Mouse (Mus musculus): Measurements from ENCODE around the gene Slit3.

Slit3 gene

DNA sequence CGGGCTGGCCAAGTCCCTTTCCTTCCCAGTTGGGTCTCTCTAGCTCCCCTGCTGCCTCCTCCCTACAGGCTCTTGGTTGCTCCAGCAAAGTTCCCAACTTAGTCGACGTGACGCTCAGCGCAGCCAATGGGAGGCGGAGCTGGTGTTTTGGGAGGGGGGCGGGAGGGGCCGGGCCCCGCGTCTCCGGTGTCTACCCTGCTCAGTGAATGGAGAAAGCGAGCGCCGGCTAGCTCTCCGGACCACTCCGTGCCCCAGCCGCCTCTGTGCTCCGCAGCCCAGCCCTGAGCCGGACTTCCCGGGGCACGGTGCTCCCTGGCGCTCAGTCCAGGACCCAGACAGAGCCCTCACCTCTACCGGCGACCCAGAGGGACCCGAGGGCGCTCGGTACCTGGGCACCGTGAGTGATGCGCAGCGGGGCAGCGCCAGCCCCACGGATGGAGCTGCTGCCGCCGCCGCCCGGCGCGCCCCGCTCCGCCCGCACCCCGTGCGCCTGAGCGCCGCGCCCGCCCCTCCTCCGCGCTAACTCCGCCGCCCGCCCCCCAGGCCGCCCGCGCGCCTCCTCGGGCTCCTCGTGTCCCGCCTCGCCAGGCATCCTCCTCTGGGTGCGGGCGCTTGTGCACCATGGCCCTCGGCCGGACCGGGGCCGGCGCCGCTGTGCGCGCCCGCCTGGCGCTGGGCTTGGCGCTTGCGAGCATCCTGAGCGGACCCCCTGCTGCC, at the start of gene Slit3:
TSS of gene Slit3 (plus strand) at position 331 of the 717 bp plus-strand sequence.
- peak; percentile 53 for DNase-seq (ENCODE audit: low spot score)

DNA sequence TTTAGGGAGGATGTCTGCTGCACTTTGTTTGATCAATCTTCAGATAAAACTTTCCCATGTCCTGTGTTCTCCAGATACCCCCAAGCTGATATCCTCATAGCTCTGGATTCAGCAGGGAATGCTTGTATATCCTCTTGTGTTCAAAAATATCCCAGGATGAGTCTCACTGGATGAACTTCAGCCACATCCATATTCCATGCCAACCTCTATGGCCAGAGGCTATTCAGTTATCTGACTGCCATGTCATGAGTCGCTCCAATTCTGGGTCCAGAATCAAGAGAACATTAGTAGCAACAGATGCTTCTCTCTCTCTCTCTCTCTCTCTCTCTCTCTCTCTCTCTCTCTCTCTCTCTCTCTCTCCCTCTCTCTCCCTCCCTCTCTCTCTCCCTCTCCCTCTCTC, 49.6 kb upstream of the Slit3 start:
- no peak for DNase-seq (ENCODE audit: low spot score)

DNA sequence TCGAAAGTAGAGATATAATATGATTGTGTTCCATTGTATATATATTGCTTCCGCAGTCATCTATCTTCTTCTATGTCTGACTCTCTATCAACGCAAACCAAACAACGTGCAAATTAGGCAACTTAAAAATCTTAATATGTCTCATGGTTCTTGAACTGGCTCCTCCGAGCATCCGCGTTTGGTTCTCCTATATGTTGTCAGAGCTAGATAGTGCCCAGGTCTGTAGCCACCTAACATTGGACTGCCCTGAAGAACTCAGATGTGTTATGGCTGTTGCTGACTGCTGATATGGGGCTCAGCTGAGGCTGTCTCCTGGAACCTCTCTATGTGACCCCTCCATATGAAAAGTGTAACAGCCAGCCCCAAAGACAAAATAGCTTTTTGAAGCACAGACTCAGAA, 45.6 kb upstream of the Slit3 start:
- no peak for DNase-seq (ENCODE audit: low spot score)

DNA sequence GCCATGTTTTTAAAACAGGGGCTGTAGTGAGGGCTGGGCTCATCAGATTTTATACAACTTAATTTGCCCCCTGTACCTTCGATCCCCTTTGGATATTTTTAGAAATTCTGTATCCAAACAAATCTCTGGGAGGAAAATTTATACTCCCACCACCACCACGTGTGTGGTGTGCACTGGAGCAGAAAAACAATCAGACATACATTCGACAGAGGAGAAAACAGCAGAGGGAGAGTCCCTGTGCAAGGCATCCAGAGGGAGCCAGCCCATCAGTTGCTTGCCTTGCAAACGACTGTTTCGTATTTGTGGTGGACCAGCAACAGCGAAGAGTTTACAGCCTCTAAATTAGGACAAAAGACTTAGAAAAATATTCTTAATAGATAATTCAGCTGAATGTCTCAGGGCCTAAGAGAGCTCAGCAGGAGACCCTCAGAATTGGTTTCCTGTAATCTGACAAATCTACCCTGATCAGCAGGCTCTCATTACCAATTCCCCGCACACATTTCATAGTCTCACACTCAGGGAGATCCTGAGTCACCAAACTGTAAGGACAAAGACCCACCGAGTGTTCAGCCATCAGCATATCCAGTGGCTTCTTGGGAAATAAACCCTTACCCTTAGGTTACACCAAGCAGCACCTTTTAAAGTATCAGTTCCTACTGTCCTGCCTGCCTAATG, 40.4 kb upstream of the Slit3 start:
- DNase-seq (ENCODE audit: low spot score) = no peak

DNA sequence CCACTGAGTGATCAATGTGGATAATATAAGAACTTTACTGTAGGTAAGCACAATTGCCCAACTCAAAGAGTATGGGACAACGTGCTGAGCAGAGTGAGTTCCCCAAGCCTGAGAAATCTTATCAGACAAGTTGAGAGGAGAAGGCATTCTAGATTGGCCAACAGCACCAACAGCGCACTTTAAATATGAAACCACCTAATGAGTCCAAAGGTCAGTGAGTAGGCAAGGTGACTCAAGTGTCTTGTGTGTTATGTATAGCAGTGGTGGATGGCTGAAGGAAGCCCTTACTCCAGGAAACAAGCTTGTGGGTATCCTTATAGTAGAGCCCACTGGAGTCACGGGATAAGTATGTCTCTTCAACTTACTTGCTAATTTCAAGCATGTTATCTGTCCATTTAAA, 38.7 kb upstream of the Slit3 start:
- DNase-seq (ENCODE audit: low spot score) = no peak

DNA sequence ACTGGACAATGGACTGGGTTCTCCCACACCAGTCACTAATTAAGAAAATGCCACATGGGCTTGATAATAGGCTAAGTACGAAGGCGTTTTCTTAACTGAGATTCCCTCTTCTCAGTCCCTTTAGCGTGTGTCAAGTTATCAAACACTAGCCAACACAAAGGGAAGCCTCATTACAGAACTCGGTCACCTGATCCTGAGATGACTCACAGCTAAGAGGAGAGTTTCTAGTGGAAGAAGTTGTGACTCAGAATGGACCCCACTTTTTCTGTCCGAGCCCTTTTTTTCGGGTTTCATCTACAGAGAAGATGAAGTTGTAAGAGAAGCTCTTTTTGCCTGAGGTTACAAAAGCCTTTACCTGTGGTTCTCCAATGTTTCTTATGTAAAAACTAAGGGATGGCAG, 38.0 kb upstream of the Slit3 start:
- DNase-seq (ENCODE audit: low spot score) = no peak

DNA sequence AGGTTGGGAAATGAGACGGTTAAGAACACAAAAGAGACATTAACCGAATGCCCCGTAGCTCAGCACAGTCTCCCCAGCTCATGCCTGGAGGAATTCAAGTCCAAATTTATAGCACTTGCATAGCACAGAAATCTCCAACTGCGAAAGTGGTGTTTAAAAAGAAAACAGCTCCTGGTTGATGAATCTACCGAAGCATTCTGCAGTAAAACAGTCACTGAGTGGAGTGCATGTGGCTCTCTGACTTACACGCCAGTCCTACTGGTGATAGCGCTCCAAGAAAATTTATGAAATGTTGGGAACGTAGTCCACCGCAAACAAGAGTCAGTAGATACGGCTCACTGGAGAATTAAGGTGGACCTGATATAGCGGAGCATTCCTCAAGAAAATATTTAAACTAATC, 35.7 kb upstream of the Slit3 start:
- no peak for DNase-seq (ENCODE audit: low spot score)

DNA sequence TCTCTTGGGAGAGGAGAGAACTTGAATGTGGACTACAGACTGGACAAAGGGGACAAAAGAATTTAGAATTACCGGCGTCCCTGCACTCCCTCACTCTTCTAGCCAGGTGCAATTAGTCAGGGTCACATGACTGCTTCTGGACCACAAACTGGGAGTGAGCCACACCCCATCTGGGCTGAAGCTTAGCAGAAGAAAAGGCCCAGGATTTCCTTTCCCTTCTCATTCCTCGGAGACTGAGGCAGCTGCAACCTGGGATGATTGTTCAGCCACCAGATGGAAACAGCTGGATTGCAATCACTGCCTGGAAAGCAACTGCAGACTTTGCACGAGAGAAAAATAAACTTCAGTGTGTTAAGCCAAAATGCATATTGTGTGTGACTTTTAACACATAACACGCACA, 35.0 kb upstream of the Slit3 start:
- peak; percentile 12 for DNase-seq (ENCODE audit: low spot score)

DNA sequence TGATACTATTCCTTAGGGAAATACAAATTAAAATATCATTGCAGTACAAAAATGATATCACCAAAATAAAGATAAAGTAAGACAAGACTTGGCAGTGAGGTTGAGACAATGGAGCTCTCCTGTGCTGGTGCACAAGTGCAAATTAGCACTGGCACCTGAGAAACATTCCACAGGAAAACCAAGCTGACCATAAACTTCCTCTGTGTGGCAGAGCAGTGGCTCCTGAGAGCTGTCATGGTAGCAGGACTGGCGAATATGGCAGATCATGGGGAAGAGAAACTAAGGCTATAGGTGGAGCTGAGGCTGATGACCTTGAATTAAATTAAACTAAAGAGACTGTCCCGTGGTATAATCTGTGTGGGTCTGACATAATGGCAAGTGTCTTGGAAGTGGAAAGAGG, 33.6 kb upstream of the Slit3 start:
- DNase-seq (ENCODE audit: low spot score) = no peak

DNA sequence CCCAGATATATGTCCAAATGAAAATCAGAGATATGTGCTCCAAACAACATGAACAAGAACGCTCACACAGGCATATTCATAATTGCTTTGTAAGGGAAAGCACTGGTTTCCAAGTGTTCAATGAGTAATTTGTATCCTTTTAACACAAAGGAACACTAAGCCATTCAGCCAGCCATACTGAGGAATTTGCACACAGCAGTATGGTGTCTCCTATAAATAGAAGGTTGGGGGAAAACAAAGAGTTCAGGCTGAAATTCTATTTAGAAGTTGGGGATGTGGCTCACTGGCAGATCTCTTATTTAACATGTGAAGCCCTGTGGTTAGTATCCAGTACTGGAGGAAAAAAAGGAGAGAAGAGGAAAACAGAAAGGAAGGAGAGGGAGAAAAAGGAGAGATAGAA, 32.9 kb upstream of the Slit3 start:
- no peak for DNase-seq (ENCODE audit: low spot score)

DNA sequence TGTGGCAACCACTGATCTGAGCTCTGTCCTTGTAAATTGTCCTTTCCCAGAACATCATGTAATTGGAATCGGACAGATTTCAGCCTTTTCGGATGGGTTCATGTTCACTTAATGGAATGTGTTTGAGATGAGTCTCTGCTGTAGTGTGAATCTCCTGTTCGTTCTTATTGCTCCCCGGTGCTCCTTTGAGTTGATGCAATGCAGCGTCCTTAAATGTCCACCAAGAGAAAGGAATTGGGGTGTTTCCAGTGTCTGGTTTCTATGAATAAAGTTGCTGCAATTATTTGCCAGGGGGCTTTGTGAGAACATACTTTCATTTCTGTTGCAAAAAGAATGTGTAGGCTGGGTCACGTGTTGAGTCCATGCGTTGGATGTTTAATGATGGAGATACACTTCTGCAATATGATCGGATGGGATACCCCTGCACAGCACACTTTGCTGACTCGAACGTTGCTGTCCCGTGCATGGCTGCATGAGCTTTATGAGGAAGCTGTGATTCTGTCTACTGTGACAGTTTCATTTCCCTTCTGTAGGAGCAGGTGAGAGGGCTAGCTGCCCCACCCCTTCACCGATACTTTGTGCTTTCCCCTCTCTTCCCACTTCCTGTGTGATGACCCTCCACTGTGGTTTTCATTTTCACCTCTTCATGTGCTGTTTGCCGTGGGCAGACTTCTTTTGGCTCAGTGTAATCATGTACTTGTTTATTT, 30.2 kb upstream of the Slit3 start:
- no peak for DNase-seq (ENCODE audit: low spot score)

DNA sequence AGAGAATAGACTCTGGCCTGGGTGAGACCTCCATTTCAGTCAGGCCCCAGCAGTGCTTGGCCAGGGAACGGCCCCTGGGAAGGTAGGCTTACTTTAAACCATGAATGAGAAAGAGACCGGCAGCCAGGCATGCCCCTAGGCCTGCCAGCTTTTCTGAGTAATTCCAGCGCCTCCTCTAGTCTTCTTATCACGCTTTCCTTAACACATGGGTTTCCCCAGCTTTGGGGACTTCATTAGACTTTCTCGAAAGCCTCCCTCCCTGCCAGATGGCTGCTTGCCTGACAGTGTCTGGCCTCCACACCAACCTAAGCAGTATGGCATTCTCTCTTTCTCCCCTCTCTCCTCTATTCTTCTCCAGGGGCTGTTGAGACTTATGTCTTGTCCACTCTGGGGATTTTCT, 24.5 kb upstream of the Slit3 start:
- DNase-seq (ENCODE audit: low spot score) = no peak

DNA sequence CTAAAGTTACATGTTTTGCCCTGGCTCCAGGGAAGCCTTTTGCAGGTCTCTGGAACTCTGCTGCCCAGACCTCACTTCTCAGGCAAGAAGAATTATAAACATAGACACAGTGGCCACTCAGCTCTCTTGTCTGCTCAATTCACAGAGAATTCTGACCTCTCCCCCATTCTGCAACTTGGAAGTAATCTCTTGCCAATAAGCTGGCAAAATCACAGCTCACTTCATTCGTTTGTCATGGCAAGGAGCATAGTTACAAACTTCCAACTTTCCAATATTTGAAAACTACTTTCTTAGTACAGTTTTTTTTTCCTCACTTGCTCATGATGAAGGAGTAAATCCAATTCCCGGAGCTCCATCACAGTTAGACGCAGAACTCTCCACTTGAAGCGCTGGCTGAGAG, 11.2 kb upstream of the Slit3 start:
- DNase-seq (ENCODE audit: low spot score) = no peak

DNA sequence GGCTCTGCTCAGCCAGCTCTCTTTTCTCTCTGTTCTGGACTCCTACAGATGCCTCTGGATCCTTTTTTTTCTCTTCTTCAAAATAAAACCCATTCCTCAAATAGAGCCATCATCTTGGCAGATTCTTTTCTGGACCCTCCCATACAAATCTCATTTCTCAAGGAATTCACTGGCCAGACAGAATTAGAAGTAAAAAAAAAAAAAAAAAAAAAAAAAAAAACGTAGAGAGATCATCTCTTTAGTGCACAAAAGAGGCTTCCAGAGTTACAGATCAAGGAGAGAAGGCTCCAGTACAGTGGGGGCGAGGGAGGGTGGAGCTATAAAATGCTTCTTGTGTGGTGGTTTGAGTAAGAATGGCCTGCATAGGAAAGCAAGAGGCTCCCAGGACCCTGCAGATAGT, 10.2 kb upstream of the Slit3 start:
- no peak for DNase-seq (ENCODE audit: low spot score)

DNA sequence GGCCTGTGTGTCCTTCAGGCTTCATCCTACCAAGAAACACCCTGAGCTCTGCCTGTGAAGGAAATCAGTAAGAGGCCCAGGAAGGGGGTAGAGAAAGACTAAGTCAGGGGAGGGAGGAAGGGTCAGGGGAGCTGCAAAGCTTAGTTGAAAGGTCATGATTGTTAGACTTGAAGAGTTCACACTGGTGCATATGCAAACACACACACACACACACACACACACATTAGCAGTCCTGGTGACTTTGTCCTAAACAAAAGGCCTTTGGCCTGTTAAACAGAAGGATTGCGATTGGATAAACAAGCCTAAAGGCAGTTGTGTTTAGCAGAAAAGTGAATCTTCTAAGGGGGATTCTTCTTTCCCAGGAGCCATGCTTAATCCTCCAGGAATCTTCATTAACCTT, 7.7 kb upstream of the Slit3 start:
- DNase-seq (ENCODE audit: low spot score) = no peak

DNA sequence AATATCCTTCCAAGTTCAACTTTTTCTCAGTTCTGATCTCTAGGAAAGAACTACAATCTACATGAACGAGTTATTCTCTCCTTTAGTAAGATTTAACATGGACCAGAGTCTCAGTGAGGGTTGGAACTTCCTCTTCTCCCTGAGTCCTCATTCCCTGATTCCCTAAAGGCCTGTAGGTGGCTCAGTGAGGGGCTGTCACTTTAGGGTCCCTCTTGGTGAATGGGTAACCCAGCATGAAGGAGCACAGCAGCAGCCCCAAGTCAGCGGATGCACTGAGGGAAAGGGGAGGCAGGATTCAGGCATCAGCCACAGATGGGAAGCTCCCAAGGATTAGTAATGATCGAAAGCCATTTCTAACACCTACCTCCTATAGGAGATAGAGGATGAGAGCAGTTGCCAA, 4.6 kb upstream of the Slit3 start:
- no peak for DNase-seq (ENCODE audit: low spot score)

DNA sequence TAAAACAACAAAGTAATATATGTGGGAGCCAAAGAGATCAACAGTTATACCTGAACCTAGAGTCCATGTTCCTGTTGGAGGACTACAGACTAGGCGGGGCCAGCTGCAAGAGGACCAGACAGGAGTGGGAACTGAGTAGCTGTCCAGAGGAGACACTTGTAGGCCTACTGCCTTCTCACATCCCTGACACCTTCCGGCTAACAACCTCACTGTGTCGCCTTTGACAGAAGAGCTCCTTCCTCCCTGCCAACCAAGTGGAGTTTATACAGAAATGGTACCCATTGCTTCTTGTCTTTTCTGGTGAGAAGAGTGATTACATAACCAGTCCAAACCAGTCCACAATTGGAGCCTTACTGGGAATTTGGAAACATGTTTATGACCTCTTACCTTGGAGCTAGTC, 3.2 kb upstream of the Slit3 start:
- no peak for DNase-seq (ENCODE audit: low spot score)

DNA sequence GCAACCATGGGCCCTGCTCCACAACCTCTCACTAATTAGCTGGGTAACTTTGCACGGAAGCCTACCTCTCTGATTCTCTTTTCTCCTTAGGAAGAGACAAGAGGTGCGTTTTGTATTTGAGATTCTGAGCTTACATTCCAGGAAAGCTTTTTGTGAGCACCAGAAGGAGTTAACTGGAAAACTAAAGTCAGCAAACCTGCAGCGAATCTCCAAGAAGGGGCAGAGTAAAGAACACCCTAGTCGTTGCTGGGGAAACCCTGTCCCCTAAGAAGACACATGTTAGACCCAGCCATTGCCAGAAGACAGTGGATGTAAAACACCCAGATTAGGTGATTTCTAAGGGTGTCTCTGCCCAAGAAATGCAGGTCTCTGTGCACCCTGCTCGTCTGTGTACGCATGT, 2.3 kb upstream of the Slit3 start:
- no peak for DNase-seq (ENCODE audit: low spot score)

DNA sequence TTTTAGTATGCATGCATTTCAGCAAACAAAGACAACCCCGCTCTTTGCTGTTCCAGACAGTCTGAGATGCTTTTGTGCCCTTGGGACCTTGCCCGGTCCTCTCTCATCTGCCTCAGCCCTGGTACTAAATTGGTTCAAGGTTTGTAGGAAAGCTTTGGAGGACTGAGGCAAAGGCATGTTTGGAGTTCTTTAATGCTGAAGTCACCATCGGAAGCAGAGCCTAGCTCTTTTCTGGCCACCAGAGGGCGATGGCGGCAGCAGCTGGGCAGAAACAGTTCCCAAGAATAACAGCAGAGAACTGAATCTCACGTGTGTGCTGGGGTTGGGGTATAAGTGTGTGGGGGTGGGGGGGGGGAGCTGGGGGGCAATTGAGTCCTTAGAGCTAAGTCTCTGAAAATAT, 1.7 kb upstream of the Slit3 start:
- peak; percentile 78 for DNase-seq (ENCODE audit: low spot score)

DNA sequence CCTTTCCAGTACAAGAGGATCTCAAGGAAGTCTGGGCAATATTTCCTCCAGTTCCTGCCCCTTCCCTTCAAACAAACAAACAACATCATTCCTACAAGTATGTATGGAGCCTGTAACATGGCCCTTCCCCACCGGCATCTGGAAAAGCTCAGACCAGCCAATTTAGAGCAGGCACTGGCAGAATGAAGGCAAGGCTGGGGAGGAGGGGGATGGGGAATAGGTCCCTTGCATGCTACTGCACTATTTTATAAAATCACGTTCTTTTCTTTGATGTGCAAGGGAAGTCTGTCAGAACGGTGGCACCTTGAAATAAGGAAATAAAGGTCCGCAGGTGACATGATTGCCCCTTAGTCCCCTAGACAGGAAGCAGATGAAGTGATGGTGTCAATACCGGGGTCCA, 948 bp upstream of the Slit3 start:
- no peak for DNase-seq (ENCODE audit: low spot score)

DNA sequence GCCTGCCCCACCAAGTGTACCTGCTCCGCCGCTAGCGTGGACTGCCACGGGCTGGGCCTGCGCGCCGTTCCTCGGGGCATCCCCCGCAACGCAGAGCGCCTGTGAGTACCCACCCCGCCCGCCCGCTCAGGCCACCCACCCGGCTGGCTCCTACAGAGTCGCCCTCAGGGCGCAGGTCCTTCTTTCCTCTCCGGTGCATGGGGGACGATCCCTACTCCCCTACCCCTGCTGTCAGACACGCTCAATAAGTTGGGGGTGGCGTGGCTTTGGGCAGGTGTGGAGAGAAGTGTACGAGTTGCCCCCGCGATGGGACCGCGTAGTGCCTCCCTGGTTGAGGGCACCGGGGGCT, 561 bp downstream of the Slit3 start:
- no peak for DNase-seq (ENCODE audit: low spot score)

DNA sequence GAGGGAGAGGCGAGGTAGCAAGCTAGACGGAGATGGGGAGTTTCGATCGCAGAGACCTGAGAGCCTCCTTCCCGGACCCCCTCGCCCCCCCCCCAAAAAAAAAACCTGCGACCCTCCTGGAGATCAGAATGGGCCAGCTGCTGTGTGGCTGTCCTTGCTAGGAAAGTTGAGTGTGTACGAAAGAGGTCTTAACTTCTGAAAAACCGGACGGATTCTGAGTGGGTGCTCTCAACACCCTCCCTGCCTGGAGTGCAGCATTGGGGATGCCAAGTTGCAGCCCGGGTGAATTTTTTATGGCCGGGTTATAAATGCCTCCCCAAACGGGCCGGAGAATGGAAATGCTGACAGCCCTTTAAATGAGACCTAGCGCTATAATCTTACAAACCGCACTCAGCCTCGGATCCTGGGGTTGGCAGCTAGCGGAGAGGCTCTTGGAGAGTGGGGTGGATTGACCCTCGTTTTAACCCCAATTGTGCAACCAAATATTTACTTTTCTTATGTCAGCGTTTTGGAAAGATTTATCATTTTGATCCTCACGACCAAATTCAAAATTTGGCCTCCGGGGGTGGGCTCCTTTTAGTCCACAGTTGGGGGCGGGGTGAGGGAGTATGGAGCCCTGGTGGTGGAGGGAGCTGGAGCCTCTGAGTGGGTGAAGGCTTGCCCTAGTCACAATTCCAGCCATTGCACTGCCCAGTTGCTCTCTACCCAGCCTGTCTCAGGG, 1.2 kb downstream of the Slit3 start:
- peak; percentile 18 for DNase-seq (ENCODE audit: low spot score)
